Mouse (Mus musculus) ovary, postnatal 10 days (tissue): ENCODE data around the gene Zfp326.
"Not testable (repeated sequence)": the region's sequence is repeated elsewhere in the genome, so short reads cannot be mapped to it uniquely, and the experiment has no call there.

Experiments
- DNase-seq: peaks from one replicate; pipeline ENCODE4 v3.0.0; 2022; ENCODE audit warnings: low spot score

Zfp326 gene

GRCm38 (mm10) chr5:105876068-105876924 is at the start of gene Zfp326:
Zfp326 (plus strand) TSS chr5:105876565.
- DNase-seq: peak; percentile 83

- no peak for DNase-seq
Observed at GRCm38 (mm10) chr5:105826916-105827510, 49.4 kb upstream of the Zfp326 start.

GRCm38 (mm10) chr5:105828050-105828449 is 48.3 kb upstream of the Zfp326 start:
- no peak for DNase-seq

- DNase-seq: no peak
Observed at GRCm38 (mm10) chr5:105829008-105829586, 47.3 kb upstream of the Zfp326 start.

GRCm38 (mm10) chr5:105832140-105832539 is 44.2 kb upstream of the Zfp326 start:
- no peak for DNase-seq

DNA sequence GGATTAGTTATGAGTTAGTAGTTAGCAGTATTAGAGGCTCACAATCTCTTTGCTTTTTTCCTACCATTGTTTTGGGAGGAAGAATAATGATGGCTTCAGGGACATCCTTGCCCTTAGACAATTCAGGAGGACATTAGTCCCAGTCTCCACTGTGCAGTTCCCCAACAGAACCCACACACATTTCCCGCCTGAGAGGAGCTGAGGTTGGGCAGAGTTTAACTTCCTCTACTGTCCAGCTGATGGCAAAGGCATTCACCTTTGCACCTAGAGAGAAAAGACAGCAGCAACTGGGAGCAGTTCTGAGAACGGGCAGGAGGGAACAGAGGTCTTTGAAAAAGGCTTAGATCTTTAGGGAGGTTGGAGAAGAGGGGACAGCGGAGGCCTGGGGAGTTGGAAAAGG is 42.4 kb upstream of the Zfp326 start:
- DNase-seq: no peak

DNA sequence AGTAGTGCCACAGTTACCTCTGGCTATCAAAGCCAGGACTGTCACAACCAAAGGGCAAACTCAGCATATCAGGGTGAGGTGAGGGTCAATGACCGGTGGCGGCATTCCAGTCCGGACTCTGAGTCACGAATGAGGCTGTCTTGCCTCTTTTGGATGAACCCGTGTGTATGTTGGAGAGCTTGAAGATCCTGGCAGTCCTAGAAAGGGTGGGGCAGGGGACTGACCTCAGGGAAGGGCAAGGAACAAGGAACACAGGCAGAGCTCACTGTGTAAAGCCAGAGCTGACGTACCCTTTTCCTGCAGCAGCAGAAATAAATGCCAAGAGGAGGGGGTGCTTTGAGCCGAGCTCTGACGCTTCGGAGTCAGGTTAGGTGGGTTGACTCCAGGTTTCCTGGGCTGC is 40.4 kb upstream of the Zfp326 start:
- DNase-seq: no peak

DNA sequence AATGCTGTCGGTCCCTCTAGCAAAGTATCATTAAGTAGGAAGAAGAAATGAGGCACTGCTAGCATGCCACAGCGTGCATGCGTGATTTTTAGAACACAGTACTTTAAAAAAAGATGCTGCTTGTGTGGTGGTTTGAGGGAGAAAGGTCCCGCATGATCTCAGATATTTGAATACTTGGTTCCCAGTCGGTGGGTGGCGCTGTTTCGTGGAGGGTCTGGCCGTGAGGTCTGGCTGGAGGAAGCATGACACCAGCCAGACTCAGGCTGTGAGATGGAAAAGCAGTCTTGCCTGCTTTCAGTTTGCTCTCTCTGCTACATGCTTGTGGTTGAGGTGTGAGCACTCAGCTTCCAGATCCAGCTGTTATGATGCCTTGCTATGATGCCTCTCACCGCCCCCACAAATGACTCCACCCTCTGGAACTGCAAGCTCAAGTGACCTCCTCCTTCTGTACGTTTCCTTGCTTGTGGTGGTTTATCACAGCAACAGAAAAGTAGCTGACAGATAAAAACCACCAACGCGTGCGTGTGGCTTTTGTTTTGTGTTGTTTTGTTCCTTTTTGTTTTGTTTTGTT is 36.5 kb upstream of the Zfp326 start:
- no peak for DNase-seq

DNA sequence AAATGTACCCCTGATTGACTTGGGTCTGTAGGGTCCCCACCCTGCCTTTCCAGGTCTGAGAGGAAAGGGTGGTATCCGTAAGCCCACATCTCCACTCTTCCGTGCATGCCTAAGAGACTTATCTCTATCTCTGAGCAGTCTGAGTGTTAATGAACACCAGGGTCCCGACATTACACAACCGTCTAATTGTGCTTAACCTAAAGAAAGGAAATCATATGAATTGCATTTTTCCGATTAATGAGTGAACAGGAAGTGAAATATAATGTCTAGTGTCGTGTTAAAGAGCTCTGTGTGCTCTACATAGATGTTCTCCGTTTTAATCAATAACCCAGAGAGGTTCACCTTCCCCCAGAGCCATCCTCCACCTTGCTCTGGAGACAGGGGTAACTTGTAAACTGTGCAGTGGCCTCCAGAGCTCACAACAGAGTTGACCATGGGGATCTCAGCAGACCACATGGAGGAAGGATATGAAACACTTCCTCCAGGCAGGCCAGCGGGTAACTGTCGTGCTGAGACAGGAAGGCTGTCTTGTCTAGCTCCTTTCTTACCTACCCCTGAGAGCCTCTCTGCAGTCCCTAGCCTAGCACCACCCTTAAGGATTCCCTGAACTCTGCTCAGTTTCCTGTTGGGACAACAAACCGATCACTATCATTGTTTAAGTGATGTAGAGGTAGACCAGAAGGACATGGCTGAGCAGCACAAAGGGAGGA is 32.2 kb upstream of the Zfp326 start:
- no peak for DNase-seq

GRCm38 (mm10) chr5:105845041-105845440 is 31.3 kb upstream of the Zfp326 start:
- no peak for DNase-seq

- DNase-seq: no peak
Observed at GRCm38 (mm10) chr5:105847726-105848125, 28.6 kb upstream of the Zfp326 start.

- DNase-seq: no peak
Observed at GRCm38 (mm10) chr5:105849222-105849621, 27.1 kb upstream of the Zfp326 start.

- no peak for DNase-seq
Observed at GRCm38 (mm10) chr5:105849643-105850042, 26.7 kb upstream of the Zfp326 start.

GRCm38 (mm10) chr5:105853271-105853670 is 23.1 kb upstream of the Zfp326 start:
- DNase-seq: no peak

DNA sequence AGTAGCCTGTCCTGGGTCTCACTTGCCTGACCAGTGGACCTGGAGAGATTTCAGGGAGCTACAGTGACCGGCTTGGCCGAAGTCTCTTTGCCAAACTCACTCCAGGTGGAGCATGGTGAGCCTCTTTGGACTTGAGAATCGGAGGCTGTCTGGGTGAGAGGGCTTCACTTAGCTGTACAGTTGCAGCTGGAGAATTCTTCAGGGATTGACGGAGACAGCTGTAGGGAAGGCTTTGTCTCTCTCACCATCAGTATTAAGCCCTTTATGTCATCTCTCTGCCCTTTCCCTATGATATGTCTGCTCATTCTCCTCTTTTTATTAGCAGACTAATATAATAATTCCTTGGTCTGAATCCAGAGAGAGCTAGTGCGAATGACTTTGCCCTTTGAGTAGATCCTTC is 18.9 kb upstream of the Zfp326 start:
- no peak for DNase-seq

DNA sequence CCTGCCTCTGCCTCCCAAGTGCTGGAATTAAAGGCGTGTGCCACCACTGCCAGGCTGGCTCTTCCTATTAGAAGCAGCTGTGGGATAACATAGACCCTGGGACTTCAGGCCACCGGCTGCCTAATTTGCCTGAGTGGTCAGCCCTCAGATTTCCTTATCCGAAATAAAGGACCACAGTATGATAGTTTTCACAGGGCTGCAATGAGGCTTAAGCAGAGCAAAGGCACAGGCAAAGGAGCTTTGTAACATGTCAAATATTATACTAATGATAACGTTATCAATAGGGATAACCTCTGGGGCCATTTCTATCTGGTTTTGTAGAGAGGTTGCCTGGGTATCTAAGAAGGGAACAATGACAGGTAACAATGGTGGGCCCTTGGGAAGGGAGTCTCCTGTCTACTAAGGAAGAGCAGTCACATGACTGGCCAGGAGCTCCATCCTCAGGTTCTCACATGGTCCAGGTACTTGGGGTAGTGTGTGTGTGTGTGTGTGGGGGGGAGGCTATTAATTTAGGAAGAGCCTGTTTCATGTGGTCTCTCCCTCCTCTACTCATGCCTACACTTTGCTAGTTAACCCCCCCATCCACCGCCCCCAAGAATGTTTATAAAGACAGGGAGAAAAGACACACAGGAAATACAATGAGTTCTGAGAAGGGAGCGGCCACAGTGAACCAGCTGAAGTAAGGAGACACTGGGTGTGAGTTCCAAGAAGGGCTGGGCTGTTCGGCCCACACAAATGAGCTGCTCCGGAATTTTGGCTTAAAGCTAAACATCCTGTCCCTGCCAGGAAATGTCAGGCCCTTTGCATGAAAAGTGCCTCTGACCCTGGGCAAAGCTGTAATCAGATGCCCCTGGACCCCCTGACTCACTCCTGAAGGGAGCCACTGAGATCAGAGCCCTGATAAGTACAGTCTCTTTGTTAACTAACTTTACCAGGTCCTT is 17.3 kb upstream of the Zfp326 start:
- DNase-seq: no peak

- no peak for DNase-seq
Observed at GRCm38 (mm10) chr5:105859716-105860460, 16.5 kb upstream of the Zfp326 start.

DNA sequence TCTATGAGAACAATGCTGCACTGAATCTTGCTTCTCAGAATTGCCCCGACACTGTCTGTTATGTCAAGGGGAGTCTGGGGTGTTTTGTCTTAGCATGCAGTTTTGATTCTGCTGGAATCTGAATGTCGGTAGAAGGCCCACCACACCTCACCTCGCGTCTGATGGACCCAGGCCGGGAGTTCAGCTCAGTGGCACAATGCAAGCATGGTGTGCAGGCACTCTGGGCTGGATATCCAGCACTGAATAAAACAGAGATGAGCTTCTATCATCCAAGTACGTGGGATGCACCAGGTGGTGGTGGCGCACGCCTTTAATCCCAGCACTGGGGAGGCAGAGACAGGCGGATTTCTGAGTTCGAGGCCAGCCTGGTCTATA is 15.9 kb upstream of the Zfp326 start:
- no peak for DNase-seq

- no peak for DNase-seq
Observed at GRCm38 (mm10) chr5:105861616-105862015, 14.7 kb upstream of the Zfp326 start.

GRCm38 (mm10) chr5:105865110-105865628 is 11.2 kb upstream of the Zfp326 start:
- DNase-seq: not testable (repeated sequence)
